Mouse (Mus musculus) spleen, adult 2 months (tissue): Measurements from ENCODE around the gene Csde1. TPM values are rescaled to one million over a fixed set of nuclear protein-coding genes. Genes with fewer than 3 reads are reported as not detected.

Experiments used
- DNase-seq, 2 experiments: peaks; one replicate each; pipeline versions ENCODE4 v3.0.0 to v3.0.0-alpha.2; 2012 to 2021; ENCODE audit warnings: low spot score in 2 of 2, low read depth in 1 of 2
- H3K27ac ChIP-seq: fragments of 200-500 bp; 2 replicates; pipeline ENCODE4 v1.5.1; 2012; ENCODE audit warnings: low read length, inconsistent platforms; ENCODE audit not compliant: insufficient read depth
- H3K27me3 ChIP-seq: fragments of 200-500 bp; 2 replicates; pipeline ENCODE4 v1.6.1; 2012; ENCODE audit warnings: mild to moderate bottlenecking, moderate library complexity, low read length, inconsistent platforms; ENCODE audit not compliant: control insufficient read depth, insufficient read depth
- H3K36me3 ChIP-seq: fragments of 200-500 bp; 2 replicates; pipeline ENCODE4 v1.6.1; 2012; ENCODE audit warnings: mild to moderate bottlenecking, low read length, inconsistent platforms; ENCODE audit not compliant: control insufficient read depth, insufficient read depth
- H3K4me1 ChIP-seq: fragments of 200-500 bp; 2 replicates; pipeline ENCODE4 v1.6.1; 2011; ENCODE audit warnings: inconsistent platforms; ENCODE audit not compliant: control insufficient read depth, insufficient read depth, insufficient read length
- H3K4me3 ChIP-seq: fragments of 200-500 bp; 2 replicates; pipeline ENCODE4 v1.5.1; 2011; ENCODE audit warnings: mild to moderate bottlenecking, inconsistent platforms; ENCODE audit not compliant: insufficient read depth, insufficient read length; ENCODE audit errors: extremely low read depth
- CTCF ChIP-seq: fragments of 200-500 bp; IDR thresholded peaks from 2 replicates; pipeline ENCODE4 v1.5.1; 2011; ENCODE audit warnings: mild to moderate bottlenecking, inconsistent platforms; ENCODE audit not compliant: insufficient read depth, insufficient read length, insufficient replicate concordance; ENCODE audit errors: extremely low read depth
- POLR2A ChIP-seq: fragments of 200-500 bp; IDR thresholded peaks from 2 replicates; pipeline ENCODE4 v1.6.1; 2011; ENCODE audit warnings: low read depth, low read length, inconsistent platforms
- WGBS: fragments of 180-500 bp; shearing (Covaris S2); methylation state at CpG from one replicate; pipeline ENCODE4 v1.1.7; 2018; 5-methylcytosine and 5-hydroxymethylcytosine counted together
- polyA plus RNA-seq: library from polyadenylated mRNA; depleted of rRNA; stranded (reverse); fragments of >200 nt; gene quantifications from 2 replicates; pipeline ENCODE4 v1.2.3, GENCODE M21; 2012

Csde1 gene
- polyA plus RNA-seq, 1 experiment: 17.1 TPM

- peak; percentile 40 for TF ChIP-seq POLR2A
- TF ChIP-seq CTCF: no peak
- Histone ChIP-seq H3K27ac (peak within 1 kb of the TSS; percentile 84), H3K4me1 (peaks cover 3% of the 10 kb centered on the region), H3K27me3 (no peaks in the 10 kb centered on the region), H3K36me3 (peaks cover 34% of the 10 kb centered on the region), H3K4me3 (peak within 1 kb of the TSS; percentile 78)
- 2% methylated on average over 46 of the region's 46 CpGs for WGBS
- DNase-seq: peak; percentile 79 to 91
Measured at GRCm38 (mm10) chr3:103058207-103059157, 38.3 kb downstream of the Csde1 start, which contains the start of gene Nras. TSS of gene Nras (plus strand) at chr3:103058285.

GRCm38 (mm10) chr3:103066927-103067326 lies 46.7 kb downstream of the Csde1 start:
- no peaks in the 10 kb centered on the region for H3K27me3 ChIP-seq
- TF ChIP-seq POLR2A (no peak), CTCF (no peak)
- no peak overlapping the region for H3K27ac ChIP-seq
- H3K4me3 ChIP-seq: no peak overlapping the region
- DNase-seq: no peak
- 92% methylated on average over 8 of the region's 8 CpGs for WGBS
- H3K36me3 ChIP-seq: peaks cover 33% of the 10 kb centered on the region
- H3K4me1 ChIP-seq: no peaks in the 10 kb centered on the region

- no peaks in the 10 kb centered on the region for H3K4me1 ChIP-seq
- peaks cover 20% of the 10 kb centered on the region for H3K36me3 ChIP-seq
- no peak overlapping the region for H3K27ac ChIP-seq
- no peak overlapping the region for H3K4me3 ChIP-seq
- no peak for TF ChIP-seq CTCF
- no peak for TF ChIP-seq POLR2A
- no peak for DNase-seq
- 94% methylated on average over 6 of the region's 6 CpGs for whole genome bisulfite sequencing
- H3K27me3 ChIP-seq: no peaks in the 10 kb centered on the region
Measured at GRCm38 (mm10) chr3:103068971-103069370, 48.7 kb downstream of the Csde1 start.

GRCm38 (mm10) chr3:103073771-103074170 lies 53.5 kb downstream of the Csde1 start, which contains the start of gene Ampd1:
TSS of gene Ampd1 (plus strand) at chr3:103074014.
- TF ChIP-seq CTCF (no peak), POLR2A (no peak)
- Histone ChIP-seq H3K27me3 (no peaks in the 10 kb centered on the region), H3K36me3 (peaks cover 3% of the 10 kb centered on the region), H3K4me1 (no peaks in the 10 kb centered on the region), H3K4me3 (no peak within 1 kb of the TSS), H3K27ac (no peak within 1 kb of the TSS)
- WGBS: 77% methylated on average over 5 of the region's 5 CpGs
- no peak for DNase-seq

- no peaks in the 10 kb centered on the region for H3K4me1 ChIP-seq
Measured at GRCm38 (mm10) chr3:103075871-103076270, 55.6 kb downstream of the Csde1 start.

GRCm38 (mm10) chr3:103076476-103076875 lies 56.2 kb downstream of the Csde1 start:
- Histone ChIP-seq H3K4me1 (no peaks in the 10 kb centered on the region), H3K4me3 (no peak overlapping the region), H3K36me3 (no peaks in the 10 kb centered on the region), H3K27ac (no peak overlapping the region), H3K27me3 (no peaks in the 10 kb centered on the region)
- DNase-seq: no peak
- WGBS: 89% methylated on average over 9 of the region's 9 CpGs
- no peak for TF ChIP-seq CTCF
- no peak for TF ChIP-seq POLR2A

More at GRCm38 (mm10) chr3:103075871-103076270, 55.6 kb downstream of the Csde1 start:
- Histone ChIP-seq H3K27me3 (no peaks in the 10 kb centered on the region), H3K27ac (no peak overlapping the region), H3K4me3 (no peak overlapping the region), H3K36me3 (no peaks in the 10 kb centered on the region)
- TF ChIP-seq CTCF: no peak
- no peak for TF ChIP-seq POLR2A
- no peak for DNase-seq
- 89% methylated on average over 9 of the region's 9 CpGs for WGBS
